Mouse (Mus musculus) stomach, postnatal 0 days (tissue): Measurements from ENCODE around the gene Atp5j. TPM values are rescaled to one million over a fixed set of nuclear protein-coding genes. Genes with fewer than 3 reads are reported as not detected.
A peak's percentile ranks its signal among the peaks of the same experiment; 100 is the strongest.

Experiments used
- ATAC-seq: fragments of 200-750 bp; cut with Nextera tagmentation; 2 replicates; pipeline ENCODE4 v1.8.0; 2017; ENCODE audit not compliant: low FRiP score, low TSS enrichment
- DNase-seq: peaks from one replicate; pipeline ENCODE4 v3.0.0-alpha.2; 2016; ENCODE audit warnings: low spot score
- H3K27ac ChIP-seq: fragments of 300-500 bp; sonication (generic); replicated peaks from 2 replicates; pipeline ENCODE4 v1.5.1; 2014; ENCODE audit warnings: mild to moderate bottlenecking, control low read depth
- H3K27me3 ChIP-seq: fragments of 300-500 bp; sonication (generic); 2 replicates; pipeline ENCODE4 v1.6.1; 2014; ENCODE audit warnings: low read length; ENCODE audit not compliant: control insufficient read depth, insufficient read depth
- H3K36me3 ChIP-seq: fragments of 300-500 bp; sonication (generic); 2 replicates; pipeline ENCODE4 v1.6.1; 2014; ENCODE audit warnings: low read length, mixed read lengths; ENCODE audit not compliant: control insufficient read depth, insufficient read depth
- H3K4me1 ChIP-seq: fragments of 300-500 bp; sonication (generic); replicated peaks from 2 replicates; pipeline ENCODE4 v1.6.1; 2014; ENCODE audit warnings: antibody characterized with exemption; ENCODE audit not compliant: control insufficient read depth, insufficient read depth
- H3K4me2 ChIP-seq: fragments of 300-500 bp; sonication (generic); replicated peaks from 2 replicates; pipeline ENCODE4 v1.6.1; 2014; ENCODE audit warnings: low read depth, mild to moderate bottlenecking, control low read depth, moderate library complexity
- H3K4me3 ChIP-seq: fragments of 300-500 bp; sonication (generic); 2 replicates; pipeline ENCODE4 v1.5.1; 2014; ENCODE audit warnings: low read depth, low read length, control low read depth
- H3K9ac ChIP-seq: fragments of 300-500 bp; sonication (generic); 2 replicates; pipeline ENCODE4 v1.6.1; 2014; ENCODE audit warnings: mild to moderate bottlenecking, low read length, control low read depth, mixed read lengths
- H3K9me3 ChIP-seq: fragments of 300-500 bp; sonication (generic); 2 replicates; pipeline ENCODE4 v1.6.1; 2016; ENCODE audit warnings: low read length; ENCODE audit not compliant: control insufficient read depth
- CTCF ChIP-seq: IDR thresholded peaks from 2 replicates; pipeline ENCODE4 v1.5.1; 2016; ENCODE audit warnings: antibody characterized with exemption, low read depth, mild to moderate bottlenecking, moderate library complexity
- EP300 ChIP-seq: optimal IDR thresholded peaks from 2 replicates; pipeline ENCODE3; 2016; ENCODE audit warnings: antibody characterized with exemption
- WGBS: fragments of 180-500 bp; shearing (Covaris S2); extraction: QIAGEN DNeasy Blood & Tissue Kit; methylation state at CpG from one replicate; pipeline ENCODE4 v1.1.7; 2014; 5-methylcytosine and 5-hydroxymethylcytosine counted together
- polyA plus RNA-seq: library from polyadenylated mRNA; unstranded; fragments of >200 nt; fragmentation: Nextera tagmentation; extraction: Ambion mirVana; gene quantifications from 2 replicates; pipeline ENCODE4 v1.2.1, GENCODE M21; 2015

Gene Atp5j
- polyA plus RNA-seq, 1 experiment from 2014 or later = 984 TPM

GRCm38 (mm10) chr16:84806175-84806574 is 29.2 kb downstream of the Atp5j start:
- Histone ChIP-seq H3K4me3 (no peak overlapping the region), H3K27ac (no peak overlapping the region), H3K4me2 (no peak overlapping the region), H3K27me3 (no peaks in the 10 kb centered on the region), H3K9me3 (no peaks in the 10 kb centered on the region), H3K9ac (no peak overlapping the region), H3K4me1 (no peaks in the 10 kb centered on the region), H3K36me3 (no peaks in the 10 kb centered on the region)
- DNase-seq (no peak), ATAC-seq (no peak)
- TF ChIP-seq CTCF (no peak), EP300 (no peak)
- 84% methylated on average over 3 of the region's 3 CpGs for WGBS

GRCm38 (mm10) chr16:84804866-84805265 is 30.6 kb downstream of the Atp5j start:
- Histone ChIP-seq H3K4me2 (no peak overlapping the region), H3K36me3 (no peaks in the 10 kb centered on the region), H3K9me3 (no peaks in the 10 kb centered on the region), H3K4me1 (no peaks in the 10 kb centered on the region), H3K27me3 (no peaks in the 10 kb centered on the region), H3K9ac (no peak overlapping the region), H3K4me3 (no peak overlapping the region), H3K27ac (no peak overlapping the region)
- DNase-seq (no peak), ATAC-seq (no peak)
- WGBS = 67% methylated on average over 5 of the region's 5 CpGs
- TF ChIP-seq CTCF (no peak), EP300 (no peak)

- no peaks in the 10 kb centered on the region for H3K9me3 ChIP-seq
- DNase-seq (peak; percentile 64), ATAC-seq (0 out of 2 replicates have a peak, but pooled peaks have one; percentile 51)
- H3K27ac ChIP-seq = no peak overlapping the region; the same call in 1 of the 2 replicates
- H3K27me3 ChIP-seq = no peaks in the 10 kb centered on the region
- no peaks in the 10 kb centered on the region for H3K4me1 ChIP-seq
- TF ChIP-seq CTCF = no peak
- TF ChIP-seq EP300 = no peak
- WGBS = 44% methylated on average over 6 of the region's 6 CpGs
- no peak overlapping the region for H3K4me3 ChIP-seq
- H3K36me3 ChIP-seq = no peaks in the 10 kb centered on the region
- no peak overlapping the region for H3K9ac ChIP-seq
- H3K4me2 ChIP-seq = no peak overlapping the region
These were observed 33.2 kb downstream of the Atp5j start for GRCm38 (mm10) chr16:84802217-84802616.

GRCm38 (mm10) chr16:84800038-84800437 is 35.4 kb downstream of the Atp5j start:
- H3K4me1 ChIP-seq = no peaks in the 10 kb centered on the region
- ATAC-seq (no peak), DNase-seq (no peak)
- TF ChIP-seq EP300 = no peak
- no peak overlapping the region for H3K9ac ChIP-seq
- no peak overlapping the region for H3K4me2 ChIP-seq
- H3K36me3 ChIP-seq = no peaks in the 10 kb centered on the region
- no peak overlapping the region for H3K27ac ChIP-seq
- no peaks in the 10 kb centered on the region for H3K27me3 ChIP-seq
- H3K4me3 ChIP-seq = no peak overlapping the region
- H3K9me3 ChIP-seq = no peaks in the 10 kb centered on the region
- WGBS = 97% methylated on average over 1 of the region's 2 CpGs

GRCm38 (mm10) chr16:84796678-84797077 is 38.7 kb downstream of the Atp5j start:
- TF ChIP-seq CTCF (no peak), EP300 (no peak)
- Histone ChIP-seq H3K9me3 (no peaks in the 10 kb centered on the region), H3K4me2 (no peak overlapping the region), H3K36me3 (no peaks in the 10 kb centered on the region), H3K27me3 (no peaks in the 10 kb centered on the region), H3K4me1 (no peaks in the 10 kb centered on the region), H3K27ac (no peak overlapping the region), H3K9ac (no peak overlapping the region), H3K4me3 (no peak overlapping the region)
- DNase-seq (no peak), ATAC-seq (no peak)
- 78% methylated on average over 9 of the region's 9 CpGs for WGBS

GRCm38 (mm10) chr16:84795337-84795736 is 40.1 kb downstream of the Atp5j start:
- WGBS = 47% methylated on average over 3 of the region's 3 CpGs
- no peak for DNase-seq
- no peak for ATAC-seq

More at GRCm38 (mm10) chr16:84795337-84795736, 40.1 kb downstream of the Atp5j start:
- TF ChIP-seq EP300 (no peak), CTCF (peak; percentile 38)
- H3K27me3 ChIP-seq = no peaks in the 10 kb centered on the region
- H3K27ac ChIP-seq = no peak overlapping the region
- H3K36me3 ChIP-seq = no peaks in the 10 kb centered on the region
- H3K4me3 ChIP-seq = no peak overlapping the region
- H3K4me1 ChIP-seq = no peaks in the 10 kb centered on the region
- H3K9ac ChIP-seq = no peak overlapping the region
- no peaks in the 10 kb centered on the region for H3K9me3 ChIP-seq
- no peak overlapping the region for H3K4me2 ChIP-seq
